Mouse (Mus musculus): ENCODE measurements around the gene H2-M10.2. TPM values are rescaled to one million over a fixed set of nuclear protein-coding genes. Genes with fewer than 3 reads are reported as not detected.
"Not testable (repeated sequence)": the region's sequence is repeated elsewhere in the genome, so short reads cannot be mapped to it uniquely, and the experiment has no call there.

The H2-M10.2 gene
- 0.18 and 0.23 TPM in 2 replicates for polyA plus RNA-seq (2014; fragmentation: Nextera tagmentation; extraction: Ambion mirVana)

DNA sequence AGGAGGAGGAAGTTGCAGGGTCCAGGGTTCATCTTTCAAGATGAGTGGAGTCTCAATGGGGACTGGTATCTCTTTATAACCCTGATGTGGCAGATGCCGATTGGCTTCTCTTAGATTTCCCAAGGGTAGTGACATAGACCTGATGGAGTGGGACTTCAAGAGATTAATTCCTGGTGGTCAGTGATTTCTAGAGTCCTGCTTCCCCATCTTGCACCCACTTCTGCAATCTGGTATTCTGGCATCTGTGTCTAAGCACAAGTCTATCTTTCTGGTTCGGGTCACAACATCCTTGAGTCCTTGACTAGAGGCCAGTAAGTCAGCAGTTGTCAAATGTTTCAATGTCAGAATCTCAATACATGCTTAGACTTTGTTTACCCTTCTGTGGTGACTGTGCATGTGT, at the start of gene H2-M10.2:
TSS of gene H2-M10.2 (minus strand) at position 101 of the 400 bp plus-strand sequence.
- Histone ChIP-seq H3K4me1 (replicated peaks; ENCODE audit: control insufficient read depth, insufficient read depth, low read length) (no peaks in the 10 kb centered on the region), H3K27ac (no peak within 1 kb of the TSS), H3K9me3 (ENCODE audit: control insufficient read depth, low read length) (0 out of 2 replicates have a peak, but pooled peaks cover 6% of the 10 kb centered on the region), H3K4me3 (replicated peaks; ENCODE audit: low read length) (no peak within 1 kb of the TSS), H3K36me3 (replicated peaks; ENCODE audit: control insufficient read depth, insufficient read depth) (no peaks in the 10 kb centered on the region), H3K9ac (no peak within 1 kb of the TSS), H3K4me2 (replicated peaks) (no peak within 1 kb of the TSS), H3K27me3 (ENCODE audit: control insufficient read depth, insufficient read depth, low read length) (no peaks in the 10 kb centered on the region)
- no peak for DNase-seq (ENCODE audit: low spot score)
- ATAC-seq (ENCODE audit: low FRiP score): no peak
- 92% methylated on average over 2 of the region's 2 CpGs for WGBS

DNA sequence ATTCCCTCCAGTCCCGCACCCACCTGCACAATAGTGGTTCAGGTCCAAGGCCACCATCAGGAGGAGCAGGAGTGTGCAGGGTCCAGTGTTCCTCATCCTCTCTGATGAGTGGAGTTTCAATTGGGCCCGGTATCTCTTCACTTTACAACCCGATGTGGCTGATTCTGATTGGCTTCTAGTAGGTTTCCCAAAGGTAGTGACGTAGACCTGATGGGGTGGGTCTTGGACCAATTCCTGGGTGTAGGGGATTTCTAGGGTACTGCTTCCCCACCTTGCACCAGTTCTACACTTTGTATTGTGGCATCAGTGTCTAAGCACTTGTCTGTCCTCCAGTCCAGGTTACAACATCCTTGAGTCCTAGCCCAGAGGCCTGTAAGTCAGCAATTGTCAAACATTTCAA, 39.8 kb upstream of the H2-M10.2 start, which contains the start of gene H2-M10.1:
TSS of gene H2-M10.1 (minus strand) at position 101 of the 400 bp plus-strand sequence.
- no peak for ATAC-seq (ENCODE audit: low FRiP score)
- no peak within 1 kb of the TSS for H3K9ac ChIP-seq
- 95% methylated on average over 4 of the region's 4 CpGs for WGBS
- H3K27ac ChIP-seq: no peak within 1 kb of the TSS
- H3K36me3 ChIP-seq (replicated peaks; ENCODE audit: control insufficient read depth, insufficient read depth): no peaks in the 10 kb centered on the region
- no peak for DNase-seq (ENCODE audit: low spot score)
- H3K4me2 ChIP-seq (replicated peaks): no peak within 1 kb of the TSS
- H3K4me3 ChIP-seq (replicated peaks; ENCODE audit: low read length): no peak within 1 kb of the TSS
- no peaks in the 10 kb centered on the region for H3K27me3 ChIP-seq (ENCODE audit: control insufficient read depth, insufficient read depth, low read length)
- H3K9me3 ChIP-seq (ENCODE audit: control insufficient read depth, low read length): no peaks in the 10 kb centered on the region
- no peaks in the 10 kb centered on the region for H3K4me1 ChIP-seq (replicated peaks; ENCODE audit: control insufficient read depth, insufficient read depth, low read length)

DNA sequence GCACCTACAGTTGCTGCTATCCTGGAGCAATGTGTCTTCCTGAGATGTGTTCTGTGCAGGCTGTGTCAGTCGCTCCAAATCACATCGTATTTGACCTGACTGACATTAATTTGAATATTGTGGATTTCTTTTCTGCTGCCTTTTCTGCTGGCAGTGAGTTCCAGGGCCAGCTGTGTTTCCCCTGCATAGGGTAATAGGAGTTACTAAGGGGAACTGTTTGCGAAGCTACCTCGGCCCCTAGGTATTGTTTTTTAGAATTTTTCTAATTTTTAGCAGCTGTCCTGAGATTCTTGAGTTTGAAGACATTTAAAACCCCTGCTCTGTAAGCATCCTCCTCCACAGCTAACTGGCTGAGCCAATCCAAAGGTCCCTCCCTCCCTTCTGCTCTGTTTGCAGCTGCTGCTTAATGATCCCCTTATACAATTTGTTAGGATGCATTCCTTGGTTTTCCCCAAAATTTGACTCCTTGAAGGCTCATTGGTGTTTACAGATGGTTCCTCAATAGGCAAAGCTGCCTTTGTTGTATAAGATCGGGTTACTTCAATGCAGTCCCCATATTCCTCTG, 29.5 kb upstream of the H2-M10.2 start:
- WGBS: 35% methylated on average over 5 of the region's 5 CpGs
- DNase-seq (ENCODE audit: low spot score) (peak; percentile 30), ATAC-seq (ENCODE audit: low FRiP score) (peak; percentile 68)
- H3K36me3 ChIP-seq (replicated peaks; ENCODE audit: control insufficient read depth, insufficient read depth): no peaks in the 10 kb centered on the region
- H3K4me1 ChIP-seq (replicated peaks; ENCODE audit: control insufficient read depth, insufficient read depth, low read length): 0 out of 2 replicates have a peak, but pooled peaks cover 4% of the 10 kb centered on the region
- H3K4me2 ChIP-seq (replicated peaks): peak overlapping the region; percentile 81
- peak overlapping the region; percentile 93 for H3K27ac ChIP-seq
- H3K4me3 ChIP-seq (replicated peaks; ENCODE audit: low read length): peak overlapping the region; percentile 46
- no peaks in the 10 kb centered on the region for H3K9me3 ChIP-seq (ENCODE audit: control insufficient read depth, low read length)
- no peaks in the 10 kb centered on the region for H3K27me3 ChIP-seq (ENCODE audit: control insufficient read depth, insufficient read depth, low read length)
- peak overlapping the region; percentile 75 for H3K9ac ChIP-seq

DNA sequence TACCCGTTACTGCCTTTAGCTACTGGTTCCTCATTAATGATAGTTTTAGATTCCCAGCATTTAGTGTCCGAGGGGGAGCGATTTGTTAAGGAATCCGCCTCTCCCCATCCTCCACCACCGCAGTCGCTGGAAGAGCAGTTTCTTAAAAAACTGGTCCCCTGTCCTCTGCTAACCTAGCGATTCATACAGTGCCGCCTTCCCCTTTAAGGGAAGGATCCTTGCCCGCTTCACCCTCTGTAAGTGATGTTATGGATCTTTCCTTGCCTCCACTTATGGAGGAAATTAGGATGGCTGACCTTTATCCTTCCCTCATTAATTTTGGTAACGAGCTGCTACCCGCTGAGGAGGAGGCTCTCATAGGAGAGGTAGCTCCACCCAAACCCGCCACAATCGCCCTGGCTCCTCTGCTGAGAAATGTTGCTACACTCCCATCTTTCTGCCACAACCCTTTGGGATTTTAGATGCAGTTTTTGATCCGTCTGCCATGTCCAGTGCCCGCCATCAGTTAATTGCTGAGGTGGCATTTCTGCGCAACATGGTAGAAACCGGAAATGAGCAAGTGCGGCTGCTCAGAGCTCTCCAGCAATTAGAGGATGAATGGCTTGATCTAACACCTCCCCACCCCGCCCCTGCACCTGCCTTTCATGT, 28.9 kb upstream of the H2-M10.2 start:
- Histone ChIP-seq H3K4me2 (replicated peaks) (peak overlapping the region; percentile 81), H3K9ac (peak overlapping the region; percentile 75), H3K36me3 (replicated peaks; ENCODE audit: control insufficient read depth, insufficient read depth) (no peaks in the 10 kb centered on the region), H3K27ac (peak overlapping the region; percentile 93), H3K27me3 (ENCODE audit: control insufficient read depth, insufficient read depth, low read length) (no peaks in the 10 kb centered on the region), H3K4me1 (replicated peaks; ENCODE audit: control insufficient read depth, insufficient read depth, low read length) (0 out of 2 replicates have a peak, but pooled peaks cover 4% of the 10 kb centered on the region), H3K9me3 (ENCODE audit: control insufficient read depth, low read length) (no peaks in the 10 kb centered on the region), H3K4me3 (replicated peaks; ENCODE audit: low read length) (peak overlapping the region; percentile 46)
- ATAC-seq (ENCODE audit: low FRiP score): peak; percentile 92
- DNase-seq (ENCODE audit: low spot score): peak; percentile 74
- under 1% methylated on average over 19 of the region's 19 CpGs for WGBS

DNA sequence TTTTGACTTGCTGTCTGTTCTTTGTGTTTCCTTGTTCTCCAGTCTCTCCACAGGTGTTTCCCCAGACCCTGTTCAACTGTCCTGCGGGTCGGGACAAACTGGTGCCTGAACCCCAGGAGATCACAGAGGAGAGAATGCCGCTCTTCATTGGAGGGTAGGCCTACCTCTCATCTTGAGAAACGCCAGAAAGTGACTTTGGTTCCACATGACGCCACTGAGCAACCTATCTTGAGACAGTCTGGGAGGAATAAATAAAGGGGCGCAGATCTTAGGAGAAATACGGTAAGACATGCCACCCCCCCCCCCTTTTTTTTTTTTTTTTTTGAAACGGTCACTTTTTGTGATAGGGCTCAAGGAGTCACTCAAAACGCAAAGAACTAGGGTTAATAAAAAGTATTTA, 28.2 kb upstream of the H2-M10.2 start:
- Histone ChIP-seq H3K9ac (peak overlapping the region; percentile 75), H3K27me3 (ENCODE audit: control insufficient read depth, insufficient read depth, low read length) (no peaks in the 10 kb centered on the region), H3K27ac (peak overlapping the region; percentile 93), H3K9me3 (ENCODE audit: control insufficient read depth, low read length) (no peaks in the 10 kb centered on the region), H3K4me2 (replicated peaks) (peak overlapping the region; percentile 81), H3K36me3 (replicated peaks; ENCODE audit: control insufficient read depth, insufficient read depth) (no peaks in the 10 kb centered on the region), H3K4me3 (replicated peaks; ENCODE audit: low read length) (peak overlapping the region; percentile 46), H3K4me1 (replicated peaks; ENCODE audit: control insufficient read depth, insufficient read depth, low read length) (0 out of 2 replicates have a peak, but pooled peaks cover 4% of the 10 kb centered on the region)
- ATAC-seq (ENCODE audit: low FRiP score) (peak; percentile 58; the same call in 1 of the 2 replicates), DNase-seq (ENCODE audit: low spot score) (peak; percentile 73)
- 3% methylated on average over 9 of the region's 9 CpGs for WGBS

DNA sequence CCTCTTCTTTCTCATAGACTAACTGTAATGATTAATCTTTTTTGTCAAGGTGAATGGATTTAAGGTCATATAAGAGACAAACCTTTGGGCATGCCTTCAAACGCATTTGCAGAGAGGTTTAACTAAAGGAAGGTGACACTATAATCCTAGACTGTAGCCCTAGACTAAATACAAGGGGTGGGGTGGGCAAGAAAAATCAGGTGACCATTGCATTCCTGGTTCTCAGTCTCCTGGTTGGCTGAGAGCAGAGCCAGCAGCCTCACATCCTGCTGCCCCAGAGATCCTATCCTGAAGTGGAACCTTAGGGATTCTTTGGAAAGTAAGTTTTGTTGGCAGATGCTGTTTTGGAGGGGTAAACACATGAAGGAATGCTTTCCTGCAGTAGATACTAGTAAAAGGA, 23.0 kb upstream of the H2-M10.2 start:
- no peaks in the 10 kb centered on the region for H3K36me3 ChIP-seq (replicated peaks; ENCODE audit: control insufficient read depth, insufficient read depth)
- peak overlapping the region; percentile 16; the same call in 1 of the 2 replicates for H3K9ac ChIP-seq
- H3K4me3 ChIP-seq (replicated peaks; ENCODE audit: low read length): no peak overlapping the region
- 38% methylated on average over 1 of the region's 1 CpGs for WGBS
- H3K9me3 ChIP-seq (ENCODE audit: control insufficient read depth, low read length): no peaks in the 10 kb centered on the region
- DNase-seq (ENCODE audit: low spot score) (no peak), ATAC-seq (ENCODE audit: low FRiP score) (no peak)
- peak overlapping the region; percentile 33 for H3K4me2 ChIP-seq (replicated peaks)
- H3K27me3 ChIP-seq (ENCODE audit: control insufficient read depth, insufficient read depth, low read length): no peaks in the 10 kb centered on the region
- no peaks in the 10 kb centered on the region for H3K4me1 ChIP-seq (replicated peaks; ENCODE audit: control insufficient read depth, insufficient read depth, low read length)
- peak overlapping the region; percentile 47; the same call in 1 of the 2 replicates for H3K27ac ChIP-seq

DNA sequence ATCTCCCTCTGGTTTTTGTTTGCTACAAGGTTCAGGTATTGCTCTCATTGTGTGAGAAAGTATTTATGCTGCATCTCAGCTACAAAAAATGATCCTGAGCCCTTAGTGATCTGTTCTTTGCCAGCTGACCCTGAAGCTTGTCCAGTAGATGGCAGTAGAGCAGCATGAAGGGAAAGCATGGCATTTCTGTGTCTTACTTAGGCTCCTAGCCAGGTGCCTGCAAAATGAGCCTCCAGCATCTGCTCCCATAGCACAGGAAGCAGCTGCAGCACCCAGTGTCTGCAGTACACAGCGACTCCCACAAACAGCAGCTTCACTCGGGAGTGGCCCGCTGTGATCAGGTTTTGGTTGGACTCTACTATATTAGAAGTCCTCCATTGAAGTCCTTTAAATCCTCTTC, 22.6 kb upstream of the H2-M10.2 start:
- peak overlapping the region; percentile 16; the same call in 1 of the 2 replicates for H3K9ac ChIP-seq
- not testable (repeated sequence) for H3K27me3 ChIP-seq (ENCODE audit: control insufficient read depth, insufficient read depth, low read length); H3K4me3 ChIP-seq (replicated peaks; ENCODE audit: low read length); H3K9me3 ChIP-seq (ENCODE audit: control insufficient read depth, low read length); H3K4me1 ChIP-seq (replicated peaks; ENCODE audit: control insufficient read depth, insufficient read depth, low read length); H3K36me3 ChIP-seq (replicated peaks; ENCODE audit: control insufficient read depth, insufficient read depth)
- H3K4me2 ChIP-seq (replicated peaks): peak overlapping the region; percentile 33
- DNase-seq (ENCODE audit: low spot score): peak; percentile 90
- H3K27ac ChIP-seq: peak overlapping the region; percentile 47; the same call in 1 of the 2 replicates
- WGBS: 1% methylated on average over 3 of the region's 3 CpGs
- peak; percentile 85 for ATAC-seq (ENCODE audit: low FRiP score)

DNA sequence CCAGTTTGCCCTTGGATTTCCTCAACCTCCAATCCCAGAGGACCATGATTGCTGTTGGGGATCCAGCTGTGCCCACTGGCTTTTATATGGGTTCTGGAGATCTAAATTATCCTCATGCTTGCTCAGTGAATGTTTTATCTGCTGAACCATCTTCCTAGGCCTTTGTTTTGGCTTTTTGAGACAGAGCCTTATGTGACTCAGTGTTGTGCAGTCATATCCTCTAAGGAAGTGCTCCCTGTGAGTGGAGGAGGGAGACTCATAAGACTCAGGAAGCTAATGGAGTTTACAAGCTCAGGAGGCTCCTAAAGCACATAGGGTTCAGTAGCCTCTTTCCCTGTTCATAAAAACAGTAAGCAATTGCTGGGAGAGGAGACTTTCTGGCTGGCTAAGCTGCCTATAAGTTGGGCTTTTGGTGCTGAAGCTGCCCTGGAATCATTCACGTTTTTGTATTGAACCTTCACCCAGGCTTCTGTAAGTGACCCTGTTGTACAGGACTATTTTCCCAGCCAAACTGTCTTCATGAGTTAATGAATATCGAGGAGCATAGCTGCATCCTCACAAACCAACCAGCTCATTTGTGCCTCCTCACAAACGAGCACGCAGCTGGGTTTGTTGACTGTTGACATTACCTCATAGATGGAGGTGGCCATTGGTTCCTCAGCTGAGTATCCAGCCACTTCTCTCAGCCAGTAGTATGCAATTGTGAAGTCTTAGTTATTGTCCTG, 4.6 kb downstream of the H2-M10.2 start:
- Histone ChIP-seq H3K4me1 (replicated peaks; ENCODE audit: control insufficient read depth, insufficient read depth, low read length) (no peaks in the 10 kb centered on the region), H3K36me3 (replicated peaks; ENCODE audit: control insufficient read depth, insufficient read depth) (peaks cover 14% of the 10 kb centered on the region), H3K9me3 (ENCODE audit: control insufficient read depth, low read length) (0 out of 2 replicates have a peak, but pooled peaks cover 6% of the 10 kb centered on the region), H3K27me3 (ENCODE audit: control insufficient read depth, insufficient read depth, low read length) (no peaks in the 10 kb centered on the region), H3K4me2 (replicated peaks) (no peak overlapping the region), H3K27ac (no peak overlapping the region), H3K4me3 (replicated peaks; ENCODE audit: low read length) (no peak overlapping the region), H3K9ac (no peak overlapping the region)
- DNase-seq (ENCODE audit: low spot score): no peak
- ATAC-seq (ENCODE audit: low FRiP score): no peak
- 95% methylated on average over 4 of the region's 4 CpGs for WGBS

DNA sequence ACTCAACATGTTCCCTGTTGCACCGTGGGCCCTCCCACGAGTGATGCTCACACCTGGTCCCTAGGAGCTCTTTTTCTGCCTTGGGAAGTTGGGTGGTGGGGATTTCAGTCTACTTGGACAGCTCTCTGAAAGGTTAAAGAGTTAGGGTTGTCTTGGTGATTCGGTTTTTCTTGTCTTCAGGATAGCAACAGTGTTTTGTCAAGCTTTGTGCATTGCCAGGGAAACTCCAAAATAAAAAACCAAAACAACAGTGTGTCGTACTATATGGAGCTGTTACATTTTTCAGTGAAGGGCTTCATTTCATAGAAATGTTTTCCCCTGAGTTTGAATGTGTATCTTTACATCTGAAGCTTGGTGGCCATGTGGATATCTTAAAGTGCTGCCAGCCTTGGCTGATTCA, 11.5 kb downstream of the H2-M10.2 start:
- peaks cover 30% of the 10 kb centered on the region for H3K4me1 ChIP-seq (replicated peaks; ENCODE audit: control insufficient read depth, insufficient read depth, low read length)
- no peaks in the 10 kb centered on the region for H3K27me3 ChIP-seq (ENCODE audit: control insufficient read depth, insufficient read depth, low read length)
- H3K9ac ChIP-seq: no peak overlapping the region
- WGBS: 98% methylated on average over 4 of the region's 4 CpGs
- ATAC-seq (ENCODE audit: low FRiP score) (no peak), DNase-seq (ENCODE audit: low spot score) (no peak)
- no peak overlapping the region for H3K4me3 ChIP-seq (replicated peaks; ENCODE audit: low read length)
- H3K36me3 ChIP-seq (replicated peaks; ENCODE audit: control insufficient read depth, insufficient read depth): peaks cover 22% of the 10 kb centered on the region
- H3K4me2 ChIP-seq (replicated peaks): no peak overlapping the region
- no peak overlapping the region for H3K27ac ChIP-seq
- H3K9me3 ChIP-seq (ENCODE audit: control insufficient read depth, low read length): no peaks in the 10 kb centered on the region
